Mouse (Mus musculus): ENCODE measurements around the gene Olfr1446.

Gene Olfr1446

GRCm38 (mm10) chr19:12893424-12893823, at the start of gene Olfr1446:
Olfr1446 (minus strand) TSS chr19:12893524.
- DNase-seq (ENCODE audit: low spot score in 2 of 2): no peak

DNA sequence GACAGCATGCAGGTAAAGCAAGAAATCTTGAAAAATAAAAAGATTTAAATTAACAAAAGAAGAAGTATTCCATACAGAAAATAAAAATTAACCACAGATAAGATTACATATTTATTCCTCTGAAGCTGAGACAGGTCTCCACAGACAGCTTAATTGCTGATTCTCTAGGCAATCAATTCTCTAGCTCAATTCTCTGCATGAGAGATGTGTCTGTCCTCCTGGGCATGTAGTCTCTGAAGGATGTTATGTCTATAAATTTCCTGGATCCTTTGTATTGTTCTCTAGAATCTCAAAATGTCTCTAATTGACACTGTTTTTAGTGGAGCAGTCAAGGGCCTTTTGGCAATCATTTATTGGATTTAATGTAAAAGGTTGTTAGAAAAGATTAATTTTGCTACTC, 37.2 kb upstream of the Olfr1446 start, which contains the start of gene Olfr1449:
Gene Olfr1449 (plus strand): TSS at position 301 of the 400 bp plus-strand sequence.
- DNase-seq (ENCODE audit: low spot score in 2 of 2): no peak

GRCm38 (mm10) chr19:12924319-12924718, 31.0 kb upstream of the Olfr1446 start, which contains the start of gene Olfr1448:
Olfr1448 (minus strand) TSS chr19:12924419.
- no peak for DNase-seq (ENCODE audit: low spot score in 2 of 2)

DNA sequence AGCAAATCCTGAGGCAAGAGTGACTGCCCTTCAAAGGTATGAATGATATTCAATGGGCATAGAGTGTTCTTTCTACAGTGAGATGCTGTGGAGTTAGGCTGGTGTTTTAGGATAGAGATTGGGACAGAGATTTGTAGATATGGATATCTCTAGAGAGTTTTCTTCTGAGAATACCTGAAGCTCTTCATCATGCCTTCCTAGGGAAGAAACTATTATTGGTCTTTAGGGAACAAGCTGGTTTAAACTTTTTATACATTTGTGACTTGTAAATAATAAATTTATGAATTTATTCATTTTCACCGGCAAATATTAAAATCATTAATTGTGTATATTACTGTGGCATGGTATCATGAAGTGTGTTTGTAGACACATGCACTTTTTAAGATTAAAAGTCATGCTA, 10.3 kb upstream of the Olfr1446 start, which contains the start of gene Olfr1447:
Gene Olfr1447 (minus strand): TSS at position 101 of the 400 bp plus-strand sequence.
- DNase-seq (ENCODE audit: low spot score in 2 of 2): no peak

DNA sequence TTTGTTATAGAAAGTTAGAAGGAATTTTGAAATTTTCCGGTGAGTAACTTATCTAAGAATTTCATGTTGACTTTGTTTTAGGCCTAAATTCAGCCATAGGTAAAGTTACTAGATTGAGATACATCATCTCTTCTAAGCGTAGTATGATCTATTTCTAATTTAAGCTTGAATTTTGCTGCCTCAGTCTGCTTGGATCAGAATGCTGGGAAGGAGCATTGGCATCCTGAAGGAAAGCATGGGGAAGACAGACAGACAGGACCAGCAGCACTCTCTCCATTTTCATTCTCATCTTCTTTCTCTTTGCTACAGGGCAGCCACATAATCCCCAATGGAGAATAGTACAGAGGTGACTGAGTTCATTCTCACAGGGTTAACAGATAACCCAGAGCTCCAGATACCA, 9.8 kb downstream of the Olfr1446 start, which contains the start of gene Olfr1445:
Gene Olfr1445 (plus strand): TSS at position 301 of the 400 bp plus-strand sequence.
- no peak for DNase-seq (ENCODE audit: low spot score in 2 of 2)

DNA sequence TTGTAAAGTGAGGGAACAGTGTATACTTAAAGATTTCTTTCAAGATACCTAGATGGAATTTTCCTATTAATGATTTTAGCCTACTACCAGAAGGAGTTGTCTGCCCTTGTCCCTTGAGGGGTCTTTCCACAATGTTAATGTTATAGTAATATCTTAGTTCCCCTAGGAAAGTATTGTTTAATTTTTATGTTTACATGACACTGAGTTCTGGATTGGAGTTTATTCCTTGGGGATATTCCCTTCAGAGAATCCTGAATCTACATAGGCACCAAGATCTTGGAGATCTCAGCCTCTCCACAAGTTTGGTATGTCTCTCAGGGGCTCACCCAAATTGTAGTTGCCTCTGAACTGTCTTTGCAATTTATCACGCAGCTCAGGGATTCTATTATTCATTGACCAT, 36.3 kb downstream of the Olfr1446 start, which contains the start of gene Olfr1444:
Gene Olfr1444 (plus strand): TSS at position 301 of the 400 bp plus-strand sequence.
- DNase-seq (ENCODE audit: low spot score in 2 of 2): no peak

GRCm38 (mm10) chr19:12846382-12846781, 46.9 kb downstream of the Olfr1446 start, which contains the start of gene Gm5244:
Gm5244 (plus strand) TSS chr19:12846682.
- no peak for DNase-seq (ENCODE audit: low spot score in 2 of 2)

DNA sequence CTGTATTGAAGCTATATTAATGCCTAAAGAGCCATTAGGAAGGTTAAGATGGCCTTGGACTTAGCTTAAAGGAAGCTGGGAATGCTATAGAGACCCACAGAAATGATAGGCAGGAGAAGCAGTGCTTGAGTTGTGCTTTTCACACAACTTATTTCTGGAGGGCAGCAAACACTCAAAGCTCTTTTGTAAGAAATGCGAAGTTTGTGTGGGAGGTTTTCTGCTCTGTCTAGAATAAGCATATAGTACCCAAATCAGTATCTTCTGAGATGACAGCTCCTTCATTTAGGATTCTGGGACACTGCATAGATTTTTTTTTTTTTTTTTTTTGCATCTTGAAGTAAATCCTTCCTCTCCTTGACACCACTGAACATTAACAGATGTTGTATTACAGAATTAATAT, 54.8 kb downstream of the Olfr1446 start:
- DNase-seq (ENCODE audit: low spot score in 2 of 2): no peak
